Mouse (Mus musculus) spleen, adult 2 months (tissue): ENCODE data around the gene Hoxb5. TPM values are rescaled to one million over a fixed set of nuclear protein-coding genes. Genes with fewer than 3 reads are reported as not detected.
A peak's percentile ranks its signal among the peaks of the same experiment; 100 is the strongest.

Experiments used
- DNase-seq, 2 experiments: peaks; one replicate each; pipeline versions ENCODE4 v3.0.0 to v3.0.0-alpha.2; 2012 to 2021; ENCODE audit warnings: low spot score in 2 of 2, low read depth in 1 of 2
- H3K27ac ChIP-seq: fragments of 200-500 bp; 2 replicates; pipeline ENCODE4 v1.5.1; 2012; ENCODE audit warnings: low read length, inconsistent platforms; ENCODE audit not compliant: insufficient read depth
- H3K27me3 ChIP-seq: fragments of 200-500 bp; 2 replicates; pipeline ENCODE4 v1.6.1; 2012; ENCODE audit warnings: mild to moderate bottlenecking, moderate library complexity, low read length, inconsistent platforms; ENCODE audit not compliant: control insufficient read depth, insufficient read depth
- H3K36me3 ChIP-seq: fragments of 200-500 bp; 2 replicates; pipeline ENCODE4 v1.6.1; 2012; ENCODE audit warnings: mild to moderate bottlenecking, low read length, inconsistent platforms; ENCODE audit not compliant: control insufficient read depth, insufficient read depth
- H3K4me1 ChIP-seq: fragments of 200-500 bp; 2 replicates; pipeline ENCODE4 v1.6.1; 2011; ENCODE audit warnings: inconsistent platforms; ENCODE audit not compliant: control insufficient read depth, insufficient read depth, insufficient read length
- H3K4me3 ChIP-seq: fragments of 200-500 bp; 2 replicates; pipeline ENCODE4 v1.5.1; 2011; ENCODE audit warnings: mild to moderate bottlenecking, inconsistent platforms; ENCODE audit not compliant: insufficient read depth, insufficient read length; ENCODE audit errors: extremely low read depth
- CTCF ChIP-seq: fragments of 200-500 bp; IDR thresholded peaks from 2 replicates; pipeline ENCODE4 v1.5.1; 2011; ENCODE audit warnings: mild to moderate bottlenecking, inconsistent platforms; ENCODE audit not compliant: insufficient read depth, insufficient read length, insufficient replicate concordance; ENCODE audit errors: extremely low read depth
- POLR2A ChIP-seq: fragments of 200-500 bp; IDR thresholded peaks from 2 replicates; pipeline ENCODE4 v1.6.1; 2011; ENCODE audit warnings: low read depth, low read length, inconsistent platforms
- WGBS: fragments of 180-500 bp; shearing (Covaris S2); methylation state at CpG from one replicate; pipeline ENCODE4 v1.1.7; 2018; 5-methylcytosine and 5-hydroxymethylcytosine counted together
- polyA plus RNA-seq: library from polyadenylated mRNA; depleted of rRNA; stranded (reverse); fragments of >200 nt; gene quantifications from 2 replicates; pipeline ENCODE4 v1.2.3, GENCODE M21; 2012

The Hoxb5 gene
- polyA plus RNA-seq, 1 experiment, result 0.37 TPM

DNA sequence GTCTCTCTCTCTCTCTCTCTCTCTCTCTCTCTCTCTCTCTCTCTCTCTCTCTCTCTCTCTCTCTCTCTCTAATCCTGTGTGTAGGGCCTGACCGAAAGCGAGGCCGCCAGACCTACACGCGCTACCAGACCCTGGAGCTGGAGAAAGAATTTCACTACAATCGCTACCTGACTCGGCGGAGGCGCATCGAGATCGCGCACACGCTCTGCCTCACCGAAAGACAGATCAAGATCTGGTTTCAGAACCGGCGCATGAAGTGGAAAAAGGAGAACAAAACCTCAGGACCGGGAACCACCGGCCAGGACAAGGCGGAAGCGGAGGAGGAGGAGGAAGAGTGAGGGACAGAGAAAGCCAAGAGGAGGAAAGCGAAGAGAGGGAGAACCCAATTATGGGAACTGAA is 13.8 kb upstream of the Hoxb5 start:
- 55% methylated on average over 21 of the region's 21 CpGs for WGBS
- Histone ChIP-seq H3K4me3 (no peak overlapping the region), H3K4me1 (peaks cover 8% of the 10 kb centered on the region), H3K27ac (no peak overlapping the region), H3K36me3 (no peaks in the 10 kb centered on the region), H3K27me3 (peaks cover 48% of the 10 kb centered on the region)
- DNase-seq, result no peak
- TF ChIP-seq POLR2A (no peak), CTCF (no peak)

DNA sequence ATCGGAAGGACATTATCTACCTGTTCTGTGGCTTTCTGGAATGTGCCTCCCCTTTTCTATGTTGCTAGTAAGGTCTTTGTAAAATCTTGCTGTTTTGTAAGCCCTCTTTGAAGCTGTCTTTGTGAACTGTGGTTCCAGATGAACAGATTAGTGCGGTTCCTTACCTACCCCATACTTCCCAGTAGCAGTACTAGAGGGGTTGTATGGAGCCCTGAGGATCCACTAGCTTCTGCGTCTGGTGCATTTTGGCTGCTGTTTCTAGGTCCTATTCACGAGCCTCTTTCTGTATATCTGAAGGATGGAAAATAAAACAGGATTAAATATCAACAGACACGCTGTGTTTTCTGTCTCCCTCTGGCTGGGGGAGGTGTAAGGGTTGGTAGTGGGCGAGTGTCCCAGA is 13.3 kb upstream of the Hoxb5 start:
- WGBS, result 73% methylated on average over 6 of the region's 6 CpGs

DNA sequence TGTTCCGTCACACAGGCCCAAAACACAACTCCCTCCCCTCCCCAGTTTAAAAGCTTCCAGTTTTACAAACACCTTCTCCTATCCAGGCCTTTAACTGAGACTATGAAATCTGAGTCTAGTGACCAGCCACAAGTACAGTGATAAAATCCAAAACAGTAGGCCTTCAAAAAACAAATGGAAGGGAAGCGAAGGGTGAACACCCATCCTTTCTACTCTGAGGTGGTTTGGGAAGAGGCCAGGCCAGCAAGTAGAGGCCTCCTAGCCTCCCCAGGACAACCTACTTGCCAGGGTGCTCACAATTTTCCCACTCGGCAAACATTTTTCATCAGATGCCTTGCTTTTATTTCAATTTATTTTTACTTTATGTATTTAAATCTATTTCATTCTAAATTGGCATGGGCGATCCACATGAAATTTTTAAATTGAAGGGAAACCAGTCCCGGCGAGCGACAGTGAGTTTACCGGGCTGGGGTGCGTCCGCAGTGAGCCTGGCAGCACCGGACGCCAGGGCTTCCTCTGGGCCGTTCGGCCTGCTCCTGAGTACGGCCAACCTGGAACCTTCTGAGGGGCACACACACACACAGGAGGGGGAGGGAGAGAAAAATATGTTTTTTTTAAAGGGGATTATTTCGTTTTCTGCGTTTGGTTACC is 12.3 kb upstream of the Hoxb5 start:
- Histone ChIP-seq H3K27ac (no peak overlapping the region), H3K4me1 (peaks cover 8% of the 10 kb centered on the region), H3K4me3 (no peak overlapping the region), H3K36me3 (no peaks in the 10 kb centered on the region), H3K27me3 (peaks cover 45% of the 10 kb centered on the region)
- DNase-seq, result no peak
- 72% methylated on average over 17 of the region's 17 CpGs for WGBS
- no peak for TF ChIP-seq CTCF
- no peak for TF ChIP-seq POLR2A

More for the DNA sequence above, 13.3 kb upstream of the Hoxb5 start:
- Histone ChIP-seq H3K27ac (no peak overlapping the region), H3K27me3 (peaks cover 46% of the 10 kb centered on the region), H3K4me3 (no peak overlapping the region), H3K4me1 (peaks cover 8% of the 10 kb centered on the region), H3K36me3 (no peaks in the 10 kb centered on the region)
- DNase-seq, result no peak
- TF ChIP-seq POLR2A (no peak), CTCF (no peak)

DNA sequence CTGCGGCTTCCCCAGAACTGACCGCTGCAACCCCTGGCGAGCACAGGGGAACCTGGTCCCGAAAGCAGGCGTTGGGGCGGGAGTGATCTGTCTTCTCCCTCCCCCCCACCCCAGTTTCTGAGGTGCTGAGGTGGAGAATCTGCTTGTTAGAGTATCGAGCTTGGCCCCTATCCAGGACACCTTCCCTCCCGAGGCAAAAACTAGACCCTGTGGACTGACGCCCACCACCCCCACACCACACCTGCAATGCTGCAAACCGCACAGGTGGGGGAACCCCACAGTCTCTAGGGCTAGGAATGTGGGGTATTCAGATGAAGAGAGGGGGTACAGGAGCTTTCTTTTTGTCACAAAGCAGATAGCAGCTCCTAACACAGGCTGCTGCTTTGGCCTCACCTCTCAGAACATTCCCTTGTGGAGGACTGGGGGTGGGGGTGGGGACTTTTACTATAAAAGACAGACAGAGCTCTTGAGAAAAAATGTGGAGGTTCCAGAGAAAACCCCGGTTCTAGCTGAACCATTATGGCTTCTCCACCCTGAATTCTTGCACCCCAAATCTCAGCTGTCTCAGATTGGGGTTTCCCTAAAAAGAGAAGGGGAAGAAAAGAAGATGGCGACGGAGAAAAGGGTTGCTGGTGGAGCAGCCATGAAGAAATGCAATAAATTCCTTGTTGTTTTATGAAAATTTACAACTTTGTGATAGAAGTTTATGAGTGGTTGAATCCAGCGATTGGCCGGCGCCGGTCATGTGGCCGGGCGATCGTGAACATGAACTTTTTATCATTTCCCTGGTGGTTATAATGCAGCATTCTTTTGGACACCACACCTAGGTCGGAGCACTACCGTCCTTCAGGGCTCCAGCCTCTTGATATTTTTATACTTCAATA is 11.2 kb upstream of the Hoxb5 start, which contains the start of gene Hoxb6:
Gene Hoxb6 (plus strand): TSS at position 796 of the 884 bp plus-strand sequence.
- Histone ChIP-seq H3K4me3 (peak within 1 kb of the TSS; percentile 16; the same call in 1 of the 2 replicates), H3K36me3 (no peaks in the 10 kb centered on the region), H3K27ac (no peak within 1 kb of the TSS), H3K27me3 (peaks cover 39% of the 10 kb centered on the region), H3K4me1 (peaks cover 2% of the 10 kb centered on the region)
- TF ChIP-seq CTCF (no peak), POLR2A (no peak)
- no peak for DNase-seq
- 26% methylated on average over 22 of the region's 22 CpGs for WGBS

DNA sequence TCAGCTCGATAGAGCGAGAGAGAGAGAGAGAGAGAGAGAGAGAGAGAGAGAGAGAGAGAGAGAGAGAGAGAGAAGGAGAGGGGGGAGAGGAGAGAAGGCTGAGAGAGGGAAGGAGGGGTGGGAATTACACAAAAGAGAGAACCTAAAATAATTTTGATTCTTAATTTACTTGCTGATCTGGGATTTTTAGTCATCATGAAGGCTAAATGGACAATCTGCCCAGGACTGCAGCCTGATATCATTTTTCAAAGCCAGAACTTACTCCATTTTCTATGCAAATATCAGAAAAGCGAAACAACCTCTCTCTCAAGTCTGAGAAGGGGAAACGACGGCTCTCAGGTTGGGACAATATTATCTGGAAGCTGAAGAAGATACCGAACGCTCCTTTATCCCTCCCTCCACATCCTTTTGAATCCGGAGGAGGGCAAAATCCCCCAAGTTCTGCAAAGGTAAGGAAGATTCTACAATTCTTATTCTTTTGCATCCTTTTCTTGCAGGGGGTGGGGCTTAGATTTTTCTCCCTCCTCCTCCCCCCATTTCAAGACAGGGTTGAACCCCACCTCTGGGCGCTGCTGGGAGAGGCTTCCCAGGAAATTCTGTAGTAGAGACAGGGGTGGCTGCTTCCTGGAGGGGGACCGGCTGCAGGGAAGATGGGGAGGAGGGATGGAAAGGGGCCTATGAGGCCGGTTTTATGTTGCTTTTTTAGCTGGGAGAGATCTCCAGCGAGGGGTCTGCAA is 10.4 kb upstream of the Hoxb5 start:
- Histone ChIP-seq H3K4me1 (peaks cover 2% of the 10 kb centered on the region; the same call in 1 of the 2 replicates), H3K27ac (no peak overlapping the region), H3K4me3 (peak overlapping the region; percentile 16; the same call in 1 of the 2 replicates), H3K36me3 (no peaks in the 10 kb centered on the region), H3K27me3 (peaks cover 36% of the 10 kb centered on the region)
- WGBS, result 6% methylated on average over 12 of the region's 12 CpGs
- TF ChIP-seq POLR2A (no peak), CTCF (no peak)
- no peak for DNase-seq

DNA sequence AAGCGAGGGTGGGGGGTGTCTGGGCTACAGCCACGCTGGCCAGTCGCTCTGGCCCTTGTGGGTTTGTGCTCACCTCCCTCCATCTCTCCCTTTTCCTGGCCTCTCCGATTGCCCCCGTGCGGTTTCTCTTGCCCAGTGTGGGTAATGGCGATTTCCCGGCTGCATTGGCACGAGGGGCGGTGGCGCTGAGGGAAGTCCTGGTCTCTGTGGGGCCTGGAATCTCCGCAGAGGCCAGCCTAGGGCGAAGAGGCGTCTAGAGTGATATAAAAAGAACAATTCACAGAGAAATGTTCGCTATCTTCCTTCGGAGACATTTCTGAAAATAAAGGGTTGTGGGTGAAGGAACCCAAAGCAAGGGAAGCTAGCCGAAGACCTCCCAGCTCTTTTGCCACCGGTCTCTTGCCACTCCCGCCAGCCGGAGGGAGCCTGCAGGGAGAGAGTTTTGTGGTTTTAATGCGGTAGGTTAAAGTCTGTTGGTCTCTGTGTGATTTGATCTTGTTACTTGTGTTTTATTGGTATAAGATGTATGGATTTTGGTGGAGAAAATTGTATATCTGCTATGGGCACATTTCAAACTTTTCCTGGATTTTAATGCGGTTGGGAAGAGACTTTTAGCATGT is 9.7 kb upstream of the Hoxb5 start:
- TF ChIP-seq POLR2A (no peak), CTCF (no peak)
- H3K27ac ChIP-seq, result no peak overlapping the region
- peaks cover 36% of the 10 kb centered on the region for H3K27me3 ChIP-seq
- WGBS, result 6% methylated on average over 22 of the region's 22 CpGs
- DNase-seq, result no peak
- peak overlapping the region; percentile 16; the same call in 1 of the 2 replicates for H3K4me3 ChIP-seq
- H3K4me1 ChIP-seq, result peaks cover 2% of the 10 kb centered on the region; the same call in 1 of the 2 replicates
- no peaks in the 10 kb centered on the region for H3K36me3 ChIP-seq
